Mouse (Mus musculus): Measurements from ENCODE around the gene Rhebl1.
"Not testable (repeated sequence)": the region's sequence is repeated elsewhere in the genome, so short reads cannot be mapped to it uniquely, and the experiment has no call there.

Rhebl1 gene

DNA sequence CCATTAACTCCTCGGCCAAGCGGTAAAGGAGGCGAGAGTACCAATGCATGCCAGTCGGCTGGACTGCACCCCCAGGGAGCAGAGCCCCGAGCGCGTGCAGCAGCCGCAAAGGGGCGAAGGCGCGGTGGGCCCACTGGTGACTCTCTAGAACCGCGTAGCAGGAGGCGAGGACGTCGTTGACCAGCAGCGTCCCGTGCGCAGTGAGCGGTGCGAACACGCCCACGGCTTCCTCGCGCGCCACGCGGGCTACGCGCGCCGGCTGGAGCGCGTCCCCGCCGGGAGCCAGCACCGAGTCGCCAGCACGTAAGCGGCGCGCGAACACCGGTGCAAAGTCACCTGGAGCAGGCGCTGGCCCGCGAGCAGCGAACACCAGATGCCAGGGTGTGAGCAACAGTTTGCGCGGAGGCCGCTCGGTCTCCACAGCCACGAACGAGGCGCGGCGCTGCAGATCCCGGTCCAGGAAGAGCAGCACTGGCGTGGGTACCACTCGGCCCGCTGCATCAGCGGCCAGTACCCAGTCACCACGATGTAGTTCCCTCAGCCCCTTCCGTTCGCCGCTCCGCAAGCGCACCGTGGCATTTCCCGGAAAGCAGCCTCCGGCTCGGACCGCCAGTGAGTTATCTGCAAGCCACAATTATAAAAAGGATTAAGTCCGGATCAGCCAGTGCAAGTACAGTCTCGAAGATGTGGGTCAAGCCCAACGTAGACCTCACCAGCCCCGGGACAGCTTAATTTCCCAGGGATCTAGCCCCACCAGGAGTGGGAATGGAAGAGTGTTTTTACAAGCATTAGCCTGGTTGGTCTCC, at the start of gene Rhebl1:
Rhebl1 (minus strand) TSS at position 601 of the 806 bp plus-strand sequence.
- CTCF ChIA-PET: no interaction called here

DNA sequence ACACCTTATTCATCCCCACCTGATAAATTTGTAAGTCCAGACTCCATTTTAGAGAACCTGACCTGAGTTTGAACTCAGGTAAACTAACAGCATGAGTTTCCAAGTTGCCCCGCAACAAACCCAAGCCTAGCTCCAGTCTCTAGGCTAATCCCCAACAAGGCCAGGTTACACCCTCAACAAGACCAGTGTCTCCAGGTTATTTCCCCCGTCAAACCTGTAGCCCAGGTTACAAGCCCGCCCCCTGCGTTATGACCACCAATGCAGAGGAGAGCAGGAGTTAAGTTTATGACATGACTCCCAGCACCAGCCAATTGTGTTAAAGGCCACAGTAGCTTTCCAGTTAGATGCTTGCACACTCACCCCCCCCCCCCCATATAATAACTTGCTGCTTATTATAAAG, 48.8 kb upstream of the Rhebl1 start:
- CTCF ChIA-PET: interaction anchor here (0.6 kb wide), 1 partner anchor 8 kb away, joined by 5 read pairs; no protein-coding TSS in a partner anchor

DNA sequence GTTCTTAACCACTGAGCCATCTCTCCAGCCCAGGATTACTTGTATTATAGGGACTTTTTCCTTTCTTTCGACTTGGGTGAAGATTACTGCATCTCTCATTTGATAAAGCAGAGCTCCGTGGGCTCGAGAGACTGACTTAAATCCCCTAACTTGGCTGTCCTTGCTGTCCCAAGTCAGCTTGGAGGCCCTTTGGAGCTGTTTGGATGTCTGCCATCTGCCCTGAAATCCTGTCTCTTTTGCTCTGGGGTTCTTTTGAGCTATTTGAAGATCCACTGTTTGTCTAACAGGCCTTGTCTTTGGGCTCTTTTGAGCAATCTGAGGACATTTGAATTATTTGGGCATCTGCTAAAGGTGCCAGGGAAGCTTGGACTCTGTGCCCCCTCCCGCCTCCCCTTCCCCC, 47.7 kb upstream of the Rhebl1 start:
- CTCF ChIA-PET: interaction anchor here (0.7 to 0.9 kb wide), 2 partner anchors 11 to 43 kb away, joined by 3 to 4 read pairs; partner anchors contain the start of genes Gm49450 and Tuba1a

DNA sequence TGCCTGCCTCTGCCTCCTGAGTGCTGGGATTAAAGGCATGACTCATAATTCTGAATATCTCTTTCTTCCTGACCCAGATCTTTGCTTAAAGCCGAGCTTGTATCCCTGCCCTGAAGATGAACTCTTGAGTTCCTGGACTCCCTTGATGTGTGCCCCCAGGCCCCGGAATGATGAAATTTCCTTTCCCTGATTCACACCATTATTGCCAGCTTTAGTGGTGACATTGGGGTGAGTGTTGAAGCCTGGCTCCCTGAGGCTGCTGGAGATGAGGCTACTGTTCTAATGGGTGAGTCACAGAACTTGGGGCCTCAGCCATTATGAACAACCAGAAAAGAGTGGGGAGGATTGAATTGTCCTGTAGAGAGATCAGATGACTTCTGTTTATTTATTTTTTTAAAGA, 47.2 kb upstream of the Rhebl1 start:
- CTCF ChIA-PET: interaction anchor here (0.7 to 0.9 kb wide), 2 partner anchors 12 to 44 kb away, joined by 3 to 4 read pairs; partner anchors contain the start of genes Gm49450 and Tuba1a

DNA sequence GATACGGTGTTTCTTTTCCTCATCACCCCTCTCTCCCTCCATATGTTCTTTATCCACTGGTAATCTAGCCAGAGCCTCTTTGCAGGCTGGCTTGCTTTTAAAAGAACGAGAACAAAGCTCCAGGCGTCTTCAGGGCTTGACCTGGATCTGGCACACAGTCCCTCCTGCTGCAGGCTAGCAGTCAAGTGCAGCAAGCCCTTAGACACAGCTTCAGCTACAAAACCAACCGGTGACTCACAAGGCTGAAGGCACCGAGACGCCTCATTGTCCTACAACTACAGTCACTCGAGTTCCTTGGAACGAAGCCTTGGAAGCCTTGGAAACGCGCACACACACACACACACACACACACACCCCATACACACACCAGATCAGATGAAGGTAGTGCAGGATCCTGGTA, 46.5 kb upstream of the Rhebl1 start:
- CTCF ChIA-PET: no interaction called here

DNA sequence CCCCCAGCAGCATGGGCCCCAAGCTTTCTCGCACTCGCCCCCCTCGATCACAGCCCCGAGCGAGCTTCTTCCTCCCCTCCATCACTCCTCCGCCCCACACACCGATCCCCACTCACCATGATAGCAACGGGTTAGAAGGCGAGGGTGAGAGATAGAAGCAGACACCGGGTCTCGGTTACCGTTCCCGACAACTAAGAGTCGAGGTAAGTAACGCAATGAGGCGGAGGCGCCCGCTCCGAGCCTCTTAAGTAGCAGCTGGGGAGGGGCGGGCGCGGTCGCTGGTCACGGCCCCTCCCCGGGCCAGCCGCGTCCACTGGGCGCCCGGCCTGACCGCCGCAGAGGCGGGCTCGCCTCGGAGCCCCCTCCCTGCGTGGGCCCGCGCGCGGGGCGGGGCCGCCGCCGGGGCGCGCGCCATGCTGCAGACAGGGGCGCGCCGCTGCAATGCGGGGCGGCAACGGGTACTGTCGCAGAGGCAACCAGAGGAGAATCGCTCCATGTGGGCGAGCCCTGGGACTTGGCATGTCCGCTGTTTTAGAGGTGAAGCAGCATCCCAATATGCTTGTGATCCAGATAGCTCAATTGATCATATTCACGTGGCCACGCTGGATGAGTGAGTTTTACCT, 40.0 kb upstream of the Rhebl1 start, which contains the start of gene Tuba1b:
Tuba1b (minus strand) TSS at position 349 of the 623 bp plus-strand sequence.
- CTCF ChIA-PET: interaction anchor here (0.6 kb wide), 3 partner anchors 9 to 62 kb away, joined by 4 to 12 read pairs (median 5); no protein-coding TSS in a partner anchor

DNA sequence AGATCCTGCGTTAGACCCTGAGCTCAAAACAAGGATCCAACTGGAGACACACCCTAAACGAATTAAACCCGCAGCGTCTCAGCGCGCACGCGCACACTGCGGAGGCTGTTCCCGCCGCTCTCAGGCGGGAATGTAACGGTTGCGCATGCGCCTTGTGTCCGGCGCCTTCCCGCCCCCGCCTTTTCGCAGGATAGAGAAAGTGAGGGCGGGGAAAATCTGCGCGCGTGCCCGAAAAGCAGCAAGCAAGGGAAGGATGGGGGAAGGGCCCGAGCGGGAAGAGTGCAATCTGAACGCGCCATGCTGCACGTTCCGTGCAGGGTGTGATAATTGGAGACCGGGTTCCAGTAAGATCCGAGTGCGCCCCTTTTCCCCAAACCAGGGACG, 39.5 kb upstream of the Rhebl1 start:
- CTCF ChIA-PET: interaction anchor here (0.6 kb wide), 2 partner anchors 21 to 61 kb away, joined by 4 to 12 read pairs; no protein-coding TSS in a partner anchor

DNA sequence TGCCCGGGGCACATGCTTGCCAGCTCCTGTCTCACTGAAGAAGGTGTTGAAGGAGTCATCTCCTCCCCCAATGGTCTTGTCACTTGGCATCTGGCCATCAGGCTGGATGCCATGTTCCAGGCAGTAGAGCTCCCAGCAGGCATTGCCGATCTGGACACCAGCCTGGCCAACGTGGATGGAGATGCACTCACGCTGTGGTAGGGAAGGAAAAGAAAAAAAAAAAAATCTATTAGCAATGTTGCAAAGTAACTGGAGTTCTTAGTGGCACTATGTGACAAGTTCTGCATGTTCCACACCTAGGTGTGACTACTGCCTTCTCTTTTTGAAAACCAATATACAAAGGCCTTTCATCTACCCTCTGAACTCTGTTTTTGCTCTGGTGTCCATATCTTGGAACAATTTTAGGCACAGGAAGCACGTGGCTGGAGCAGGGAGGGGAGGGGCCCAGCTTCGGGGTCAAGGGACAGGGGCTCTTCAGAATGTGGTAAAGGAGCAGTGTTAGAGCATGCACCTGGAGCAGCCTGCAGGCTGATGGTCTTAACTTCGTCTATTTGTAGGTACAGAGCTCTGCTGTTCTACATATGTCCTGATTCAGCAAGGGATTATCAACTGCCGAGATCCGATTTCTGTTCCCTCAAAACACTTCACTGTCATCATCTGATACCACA, 38.8 kb upstream of the Rhebl1 start:
- CTCF ChIA-PET: not testable (repeated sequence)

DNA sequence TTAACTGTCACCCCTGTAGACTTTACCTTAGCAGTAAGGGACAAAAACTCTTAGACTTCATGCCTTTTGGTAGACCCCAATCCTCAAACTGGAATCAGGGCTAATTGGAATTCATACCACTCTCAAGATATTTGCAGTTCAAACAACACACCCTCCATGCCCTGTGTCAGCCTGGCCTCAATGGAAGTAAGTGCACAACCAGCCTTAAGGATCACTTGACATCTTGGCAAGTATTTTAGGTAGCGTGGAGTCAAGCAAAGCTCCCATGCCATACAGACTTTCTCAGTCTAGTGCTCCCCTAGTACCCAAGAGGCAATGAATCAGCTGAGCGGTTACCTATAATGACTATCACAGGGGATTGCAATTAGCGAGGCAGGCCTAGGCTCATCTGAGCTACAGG, 36.7 kb upstream of the Rhebl1 start:
- CTCF ChIA-PET: no interaction called here

DNA sequence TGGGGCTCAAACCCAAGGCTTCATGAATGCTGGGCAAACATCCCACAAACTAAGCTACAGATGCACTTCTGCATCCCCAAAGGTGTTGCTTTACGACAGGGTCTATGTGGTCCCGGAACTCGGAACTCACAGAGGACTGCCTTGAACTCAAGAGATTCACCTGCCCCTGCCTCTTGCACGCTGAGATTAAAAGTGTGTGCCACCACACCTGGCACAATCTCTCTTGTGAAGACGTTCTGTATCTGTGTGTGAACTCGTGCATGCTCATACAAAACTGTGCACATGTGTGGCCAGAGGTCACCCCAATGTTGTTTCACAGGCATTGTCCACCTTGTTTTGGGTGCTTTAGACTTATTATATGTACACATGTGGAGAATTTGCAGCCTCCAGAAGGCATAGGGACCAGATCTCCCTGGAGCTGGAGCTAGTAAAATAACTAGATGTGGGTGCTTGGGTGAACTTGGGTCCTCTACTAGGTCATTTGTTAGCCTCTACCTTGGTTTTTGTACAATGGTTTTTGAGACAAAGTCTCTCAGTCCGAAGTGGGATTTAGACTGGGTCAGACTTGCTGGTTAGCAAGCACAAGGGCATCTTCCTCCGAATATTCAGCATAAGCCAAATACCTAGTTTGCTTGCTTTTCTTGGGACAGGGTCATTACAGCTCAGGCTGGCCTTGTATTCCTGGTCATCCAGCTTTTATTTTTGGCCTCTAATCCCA, 35.8 kb upstream of the Rhebl1 start:
- CTCF ChIA-PET: no interaction called here

DNA sequence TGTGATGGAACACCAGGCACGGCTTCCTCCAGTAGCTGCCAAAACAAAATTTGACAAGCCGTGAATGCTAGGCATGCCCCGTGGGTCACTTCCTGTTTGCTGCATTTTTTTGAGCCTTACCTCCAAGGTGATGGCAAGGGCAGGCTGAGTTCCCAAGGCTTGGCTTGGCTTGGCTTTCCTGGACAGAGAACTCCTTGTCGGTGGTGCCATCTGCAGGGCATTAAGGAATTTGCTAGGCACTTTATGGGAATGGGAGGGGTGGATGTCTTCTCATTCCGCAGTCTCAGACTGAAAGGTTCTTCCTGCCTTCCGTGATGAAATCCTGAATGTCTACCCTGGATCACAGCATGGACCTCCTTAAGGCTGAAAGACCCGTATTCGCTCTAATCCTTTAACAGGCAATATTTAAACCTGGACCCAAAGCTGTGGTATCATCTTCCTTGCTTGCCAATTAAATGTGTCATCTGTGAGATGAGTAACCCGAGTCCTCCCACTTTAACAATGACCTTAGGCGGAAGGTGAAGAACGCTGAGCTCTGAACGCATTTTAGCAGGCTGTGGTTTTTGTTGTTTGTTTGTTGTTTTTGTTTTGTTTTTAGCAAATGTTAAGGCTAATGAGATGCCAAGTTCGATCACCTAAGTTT, 34.4 kb upstream of the Rhebl1 start:
- CTCF ChIA-PET: interaction anchor here (0.6 kb wide), 1 partner anchor 80 kb away, joined by 3 read pairs; no protein-coding TSS in a partner anchor

DNA sequence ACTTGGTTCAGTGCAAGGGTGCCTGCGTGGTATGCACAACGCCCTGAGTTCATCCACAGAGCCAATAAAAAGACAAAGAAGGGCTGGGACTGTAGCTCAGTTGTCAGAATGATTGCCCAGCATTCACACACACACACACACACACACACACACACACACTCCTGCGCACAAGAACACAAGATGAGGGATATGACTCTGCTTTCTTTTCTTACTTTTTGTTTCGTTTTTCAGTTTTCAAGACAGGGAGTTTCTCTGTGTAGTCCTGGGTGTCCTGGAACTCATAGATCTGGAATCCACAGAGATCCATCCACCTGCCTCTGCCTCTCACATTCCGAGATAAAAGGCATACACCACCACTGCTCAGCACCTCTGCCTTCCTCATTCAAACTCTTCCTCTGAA, 33.2 kb upstream of the Rhebl1 start:
- CTCF ChIA-PET: no interaction called here

DNA sequence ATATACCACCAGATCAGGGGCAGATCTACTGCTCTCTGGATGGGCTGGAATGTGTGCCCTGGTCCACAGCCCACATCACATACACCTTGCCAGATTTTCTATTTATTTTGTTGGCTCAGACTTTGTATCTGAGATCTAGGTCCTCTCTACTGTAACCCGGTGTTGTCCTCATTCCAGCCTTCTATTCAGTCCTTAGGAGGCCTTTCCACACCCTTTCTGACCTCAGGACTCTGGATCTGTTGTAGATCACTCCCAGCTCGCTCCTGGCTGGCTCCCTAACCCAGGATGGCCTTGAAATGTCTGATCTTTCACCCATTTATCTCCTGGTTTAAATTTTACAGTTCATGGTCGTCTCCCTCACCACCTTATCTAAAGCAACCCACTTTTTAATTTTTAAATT, 30.3 kb upstream of the Rhebl1 start:
- CTCF ChIA-PET: no interaction called here

DNA sequence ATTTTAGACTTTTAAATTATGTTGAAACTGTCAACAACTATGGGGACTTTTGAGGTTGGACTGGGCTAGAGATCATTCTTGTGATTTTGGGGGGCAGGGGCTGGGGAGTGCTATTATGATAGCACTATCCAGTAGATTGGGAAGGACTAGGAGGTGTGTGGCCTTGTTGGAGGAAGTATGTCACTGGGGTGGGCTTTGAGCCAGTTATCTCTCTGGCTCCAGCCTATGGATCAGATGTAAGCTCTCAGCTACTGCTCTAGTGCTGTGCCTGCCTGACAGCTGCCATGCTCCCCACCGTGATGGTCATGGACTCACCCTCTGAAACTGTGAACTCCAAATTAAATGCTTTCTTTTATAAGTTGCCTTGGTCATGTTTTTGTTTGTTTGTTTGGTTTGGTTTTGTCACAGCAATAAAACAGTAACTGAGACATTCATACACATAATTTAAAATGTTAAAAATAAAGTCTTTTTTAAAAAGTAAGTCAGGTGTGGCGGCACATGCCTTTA, 28.7 kb upstream of the Rhebl1 start:
- CTCF ChIA-PET: no interaction called here

DNA sequence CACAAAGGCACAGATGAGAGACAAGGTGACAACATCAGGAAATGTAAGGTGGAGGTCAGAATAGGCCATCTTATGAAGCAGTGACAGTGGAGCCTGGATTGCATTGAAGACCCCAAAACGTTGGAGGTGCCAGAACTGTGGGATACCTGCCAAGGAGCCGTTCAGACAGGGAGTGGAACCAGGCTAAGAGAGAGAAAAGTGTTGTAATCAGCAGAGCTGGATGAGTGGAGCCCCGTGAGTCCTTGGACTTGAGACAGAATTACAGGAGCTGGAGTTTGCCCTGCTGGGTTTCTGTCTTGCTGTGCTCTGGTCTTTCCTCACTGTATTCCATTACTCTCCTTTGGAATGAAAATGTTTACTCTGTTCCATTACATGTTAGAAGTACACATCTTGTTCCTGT, 28.2 kb upstream of the Rhebl1 start:
- CTCF ChIA-PET: interaction anchor here (0.7 kb wide), 1 partner anchor 16 kb away, joined by 3 read pairs; no protein-coding TSS in a partner anchor

DNA sequence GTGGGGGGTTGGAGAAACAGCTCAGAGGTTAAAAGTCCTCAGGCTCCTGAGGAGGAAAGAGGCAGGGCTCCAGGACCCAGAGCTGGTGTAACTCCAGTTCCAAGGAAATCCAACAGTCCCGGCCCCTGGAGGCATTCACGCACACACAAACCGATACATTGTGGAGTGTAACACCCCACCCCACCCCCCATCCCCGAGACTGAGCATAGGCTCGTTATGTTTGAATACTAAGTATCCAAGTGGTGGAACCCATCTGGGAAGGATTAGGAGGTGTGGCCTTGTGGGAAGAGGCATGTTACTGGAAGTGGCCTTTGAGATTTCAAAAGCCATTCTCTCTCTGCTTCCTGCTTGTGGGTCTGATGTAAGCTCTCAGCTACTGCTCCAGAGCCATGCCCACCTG, 27.2 kb upstream of the Rhebl1 start:
- CTCF ChIA-PET: interaction anchor here (0.5 kb wide), 1 partner anchor 63 kb away, joined by 6 read pairs; no protein-coding TSS in a partner anchor

DNA sequence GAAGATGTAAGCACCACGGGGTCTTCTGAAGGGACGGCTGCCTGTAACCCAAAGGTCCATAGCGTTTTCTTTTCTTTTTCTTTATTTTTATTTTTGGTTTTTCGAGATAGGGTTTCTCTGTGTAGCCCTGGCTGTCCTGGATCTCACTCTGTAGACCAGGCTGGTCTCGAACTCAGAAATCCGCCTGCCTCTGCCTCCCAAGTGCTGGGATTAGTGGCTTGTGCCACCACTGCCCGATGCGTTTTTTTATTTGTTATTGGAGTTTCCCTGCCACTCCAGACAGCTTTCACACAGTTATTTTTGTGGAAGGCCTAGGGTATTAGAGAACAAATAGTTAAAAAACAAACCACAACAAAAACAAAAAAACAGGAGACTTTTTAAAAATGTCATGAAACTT, 24.2 kb upstream of the Rhebl1 start:
- CTCF ChIA-PET: interaction anchor here (0.6 kb wide), 1 partner anchor 12 kb away, joined by 8 read pairs; no protein-coding TSS in a partner anchor

DNA sequence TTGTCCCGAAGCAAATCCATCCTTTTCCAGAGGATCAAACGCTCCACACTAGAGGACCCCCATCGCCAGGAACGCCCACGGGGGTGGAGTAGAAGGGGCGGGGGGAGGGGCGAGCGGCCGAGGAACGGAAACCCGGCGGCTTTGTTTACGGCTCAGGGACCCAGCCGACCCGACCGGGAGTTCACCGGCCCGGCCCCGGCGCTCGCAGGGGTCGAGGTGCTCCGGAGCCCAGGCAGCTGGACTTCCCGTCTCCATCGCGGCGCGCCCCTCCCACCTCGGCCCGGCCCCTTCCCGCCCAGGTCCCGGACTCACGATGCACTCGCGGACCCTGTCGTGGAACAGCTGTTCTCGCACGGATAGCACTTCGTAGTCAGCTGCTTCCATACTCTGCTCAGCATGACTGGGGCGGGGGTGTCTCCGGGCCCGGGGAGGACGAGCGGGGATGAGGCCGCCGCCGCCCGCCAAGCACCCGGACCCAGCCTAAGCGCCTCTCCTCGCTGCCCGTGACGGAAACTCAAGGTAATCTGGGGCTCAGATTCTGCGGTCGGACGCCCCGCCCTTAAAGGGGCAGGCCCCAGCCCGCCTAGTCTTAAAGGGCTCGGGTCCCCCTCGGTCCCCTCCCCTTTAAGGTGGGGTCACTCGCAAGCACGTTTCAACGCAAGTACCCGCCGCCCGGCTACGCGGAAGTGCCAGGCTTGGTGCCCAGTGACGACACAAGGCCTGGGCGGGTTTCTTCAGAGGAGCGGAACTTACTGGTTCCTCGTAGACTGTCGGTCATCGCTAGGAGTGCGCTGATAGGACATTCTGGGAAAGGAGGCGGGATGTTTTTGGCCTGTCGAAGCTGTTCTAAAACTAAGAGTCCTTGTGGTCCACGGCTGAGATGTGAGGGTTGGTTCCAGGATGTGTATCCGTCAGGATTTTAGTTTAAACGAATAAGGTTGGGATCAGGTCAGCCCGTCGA, 23.5 kb upstream of the Rhebl1 start, which contains the start of gene Lmbr1l:
Lmbr1l (minus strand) TSS at position 694 of the 961 bp plus-strand sequence.
- CTCF ChIA-PET: interaction anchor here (0.6 to 1.3 kb wide), 3 partner anchors 11 to 75 kb away, joined by 3 to 8 read pairs (median 4); partner anchors contain the start of genes Gm49450 and Tuba1a

DNA sequence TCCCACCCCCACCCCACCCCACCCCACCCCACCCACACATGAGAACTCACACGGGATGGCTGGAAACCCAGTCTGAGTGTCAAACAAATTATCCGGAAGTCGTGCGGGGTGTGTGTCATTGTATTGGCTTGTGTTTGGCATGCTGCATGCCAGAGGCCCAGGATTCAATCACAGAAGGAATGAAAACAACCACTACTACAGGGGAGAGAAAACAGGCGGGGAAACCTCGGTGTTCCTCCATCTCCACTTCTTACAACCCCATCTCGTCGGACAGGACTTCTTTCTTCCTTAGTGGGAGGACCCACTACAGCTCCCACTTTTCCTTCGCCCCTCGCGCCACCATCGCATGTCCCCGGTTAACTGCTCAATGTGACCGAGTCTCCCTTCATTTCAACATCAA, 22.8 kb upstream of the Rhebl1 start:
- CTCF ChIA-PET: interaction anchor here (0.7 to 1.3 kb wide), 3 partner anchors 37 to 79 kb away, joined by 3 to 11 read pairs (median 4); partner anchors contain the start of genes Gm49450 and Tuba1a
